Mouse (Mus musculus): ENCODE results near the gene Uox. TPM values are rescaled to one million over a fixed set of nuclear protein-coding genes. Genes with fewer than 3 reads are reported as not detected.

Uox gene
- polyA plus RNA-seq, 1 experiment from 2014 or later, result not detected

DNA sequence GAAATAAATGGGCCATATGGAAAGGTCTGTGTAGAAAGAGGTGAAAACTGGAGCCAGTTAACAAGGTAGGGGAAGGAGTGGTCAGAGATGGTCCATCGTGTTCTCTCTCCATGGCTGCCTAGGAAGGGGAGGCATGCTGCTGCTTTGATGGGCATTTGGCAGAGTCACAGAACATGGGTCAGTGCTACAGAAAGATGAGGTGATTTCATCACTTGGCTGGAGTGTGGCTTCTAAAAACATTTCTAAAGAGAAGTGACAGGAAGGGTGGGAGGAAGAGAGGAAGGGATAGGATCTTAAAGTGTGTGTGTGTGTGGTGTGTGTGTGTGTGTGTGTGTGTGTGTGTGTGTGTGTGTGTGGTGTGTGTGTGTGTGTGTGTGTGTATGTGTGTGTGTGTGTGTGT lies 1.1 kb downstream of the Uox start:
- 74% methylated on average over 1 of the region's 1 CpGs for WGBS
- no peak overlapping the region for H3K4me3 ChIP-seq (ENCODE audit: low read depth, low read length)
- no peak overlapping the region for H3K27ac ChIP-seq (ENCODE audit: low read length)
- H3K9me3 ChIP-seq (replicated peaks; ENCODE audit: control insufficient read depth, low read length, poor library complexity, severe bottlenecking), result no peaks in the 10 kb centered on the region
- ATAC-seq, result no peak
- no peaks in the 10 kb centered on the region for H3K27me3 ChIP-seq (ENCODE audit: control insufficient read depth, insufficient read depth, low read depth, low read length)
- H3K9ac ChIP-seq (ENCODE audit: low read depth, low read length), result no peak overlapping the region
- no peak overlapping the region for H3K4me2 ChIP-seq (ENCODE audit: low read length)
- H3K36me3 ChIP-seq (ENCODE audit: control insufficient read depth, insufficient read depth, low read length), result no peaks in the 10 kb centered on the region
- H3K4me1 ChIP-seq (ENCODE audit: control insufficient read depth, insufficient read depth, low read length), result no peaks in the 10 kb centered on the region

DNA sequence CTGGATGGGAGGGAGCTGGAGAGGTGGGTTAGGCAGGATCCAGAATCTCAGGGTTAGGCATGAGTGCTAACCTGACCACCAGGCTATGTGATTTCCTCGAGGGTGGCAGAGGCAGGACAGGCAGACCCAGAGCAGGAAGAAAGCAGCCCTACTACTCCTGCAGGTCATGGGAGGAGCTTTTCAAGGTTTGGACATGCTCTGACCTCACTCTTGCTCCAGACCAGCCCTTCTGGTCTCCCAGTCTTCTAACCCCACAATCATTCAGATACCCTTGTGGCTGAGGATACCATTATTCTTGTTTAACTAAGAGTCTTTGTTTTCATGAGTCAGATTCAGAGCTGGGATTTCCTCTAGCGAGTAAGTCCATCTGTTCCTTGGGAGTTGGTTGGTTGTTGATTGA lies 7.4 kb downstream of the Uox start:
- Histone ChIP-seq H3K9ac (ENCODE audit: low read depth, low read length) (no peak overlapping the region), H3K36me3 (ENCODE audit: control insufficient read depth, insufficient read depth, low read length) (no peaks in the 10 kb centered on the region), H3K4me2 (ENCODE audit: low read length) (no peak overlapping the region), H3K27ac (ENCODE audit: low read length) (no peak overlapping the region), H3K4me3 (ENCODE audit: low read depth, low read length) (no peak overlapping the region), H3K9me3 (replicated peaks; ENCODE audit: control insufficient read depth, low read length, poor library complexity, severe bottlenecking) (no peaks in the 10 kb centered on the region), H3K27me3 (ENCODE audit: control insufficient read depth, insufficient read depth, low read depth, low read length) (no peaks in the 10 kb centered on the region), H3K4me1 (ENCODE audit: control insufficient read depth, insufficient read depth, low read length) (no peaks in the 10 kb centered on the region)
- no peak for ATAC-seq
- 76% methylated on average over 2 of the region's 2 CpGs for WGBS

DNA sequence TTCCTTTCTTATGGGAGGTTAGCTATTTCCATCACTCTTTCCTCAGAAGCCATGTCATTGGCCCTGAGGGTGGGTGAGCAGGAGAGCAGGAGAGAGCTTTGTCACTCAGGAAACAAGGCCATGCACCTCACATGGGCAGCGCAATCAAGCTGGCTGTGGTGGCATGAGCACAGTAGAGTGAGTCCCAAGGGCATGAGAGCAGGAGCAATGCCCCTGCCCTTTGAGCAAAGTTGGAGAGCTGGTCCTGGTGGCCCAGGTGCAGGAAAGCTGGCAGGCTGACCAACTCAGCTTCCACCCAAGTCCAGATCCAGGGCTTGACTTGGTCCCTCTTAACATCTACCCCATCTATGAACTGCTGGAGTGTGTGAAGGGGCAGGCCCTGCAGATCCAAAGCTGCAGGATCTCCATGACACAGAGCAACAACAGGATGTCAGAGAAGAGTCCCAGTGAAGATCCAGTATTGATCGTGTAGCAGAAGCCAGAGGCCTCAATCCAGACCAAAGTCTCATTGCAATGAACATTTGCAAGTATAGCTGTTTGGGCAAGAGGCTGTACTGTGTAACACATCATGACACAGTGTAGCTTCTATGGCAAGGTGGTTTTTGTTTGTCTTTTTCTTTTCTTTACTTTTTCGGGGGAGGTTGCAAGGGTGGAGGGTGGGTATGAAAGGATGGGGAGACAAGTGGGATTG lies 10.0 kb downstream of the Uox start:
- no peak overlapping the region for H3K9ac ChIP-seq (ENCODE audit: low read depth, low read length)
- H3K4me1 ChIP-seq (ENCODE audit: control insufficient read depth, insufficient read depth, low read length), result no peaks in the 10 kb centered on the region
- H3K27me3 ChIP-seq (ENCODE audit: control insufficient read depth, insufficient read depth, low read depth, low read length), result no peaks in the 10 kb centered on the region
- H3K4me2 ChIP-seq (ENCODE audit: low read length), result no peak overlapping the region
- no peak overlapping the region for H3K27ac ChIP-seq (ENCODE audit: low read length)
- no peaks in the 10 kb centered on the region for H3K36me3 ChIP-seq (ENCODE audit: control insufficient read depth, insufficient read depth, low read length)
- no peak for ATAC-seq
- WGBS, result 94% methylated on average over 3 of the region's 3 CpGs
- no peaks in the 10 kb centered on the region for H3K9me3 ChIP-seq (replicated peaks; ENCODE audit: control insufficient read depth, low read length, poor library complexity, severe bottlenecking)
- H3K4me3 ChIP-seq (ENCODE audit: low read depth, low read length), result no peak overlapping the region

DNA sequence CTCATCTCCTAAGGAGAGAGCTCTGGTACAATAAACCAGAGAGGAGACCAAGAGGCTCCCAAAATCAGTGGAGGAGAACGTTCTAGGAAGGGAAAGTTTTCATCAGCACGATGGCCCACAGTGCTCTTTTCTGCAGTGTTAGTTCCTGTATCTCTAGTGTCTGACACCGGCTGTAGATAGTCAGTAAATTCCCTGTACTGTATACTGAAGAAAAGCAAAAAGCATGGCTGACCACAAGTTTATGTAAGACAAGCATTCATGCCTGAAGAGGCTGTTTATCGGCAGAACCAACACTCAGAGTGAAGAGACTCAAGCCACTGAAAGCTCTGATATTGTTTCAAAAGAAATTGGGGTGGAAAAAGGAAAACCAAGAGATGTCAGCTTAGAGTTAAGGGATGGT lies 13.3 kb downstream of the Uox start:
- no peaks in the 10 kb centered on the region for H3K36me3 ChIP-seq (ENCODE audit: control insufficient read depth, insufficient read depth, low read length)
- H3K4me2 ChIP-seq (ENCODE audit: low read length), result no peak overlapping the region

DNA sequence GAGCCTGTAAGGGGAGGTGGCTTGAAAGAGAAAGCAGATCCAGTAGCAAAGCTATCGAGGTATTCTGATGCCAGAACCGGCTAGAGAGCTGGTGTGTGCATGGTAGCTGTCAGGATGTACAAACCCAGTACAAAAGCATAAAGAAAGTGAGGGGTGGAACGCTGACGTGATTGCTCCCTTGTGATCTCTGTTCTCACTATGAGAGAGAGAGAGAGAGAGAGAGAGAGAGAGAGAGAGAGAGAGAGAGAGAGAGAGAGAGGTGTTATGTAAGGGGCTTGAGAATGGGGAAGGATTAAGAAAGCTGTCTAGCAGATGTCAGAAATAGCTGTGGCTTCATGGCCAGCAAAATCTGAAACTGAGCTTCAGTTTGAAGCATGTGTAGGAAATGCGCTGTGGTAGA lies 13.7 kb downstream of the Uox start:
- ATAC-seq, result no peak

More for the DNA sequence above, 13.3 kb downstream of the Uox start:
- ATAC-seq, result no peak
- Histone ChIP-seq H3K27me3 (ENCODE audit: control insufficient read depth, insufficient read depth, low read depth, low read length) (no peaks in the 10 kb centered on the region), H3K27ac (ENCODE audit: low read length) (no peak overlapping the region), H3K9ac (ENCODE audit: low read depth, low read length) (no peak overlapping the region), H3K4me3 (ENCODE audit: low read depth, low read length) (no peak overlapping the region), H3K9me3 (replicated peaks; ENCODE audit: control insufficient read depth, low read length, poor library complexity, severe bottlenecking) (no peaks in the 10 kb centered on the region), H3K4me1 (ENCODE audit: control insufficient read depth, insufficient read depth, low read length) (no peaks in the 10 kb centered on the region)
- 87% methylated on average over 4 of the region's 4 CpGs for WGBS

DNA sequence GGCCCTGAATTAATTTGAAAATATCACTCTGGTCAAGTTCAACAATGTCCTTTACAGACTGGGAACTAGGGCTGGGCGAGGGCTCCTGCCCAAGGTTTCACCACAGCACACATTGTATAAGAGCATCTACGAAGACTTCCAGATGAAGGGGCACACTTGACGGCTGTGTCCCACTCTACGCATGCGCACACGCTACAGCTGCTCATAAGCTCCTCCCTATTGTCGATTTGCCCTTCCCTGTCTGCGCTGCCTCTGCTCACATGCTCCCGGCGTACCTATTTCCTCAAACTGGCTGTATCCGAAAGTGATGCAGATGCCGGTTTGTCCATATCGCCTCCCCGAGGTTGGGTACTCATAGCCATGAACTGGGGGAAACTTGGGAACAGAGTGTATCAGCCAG lies 16.4 kb downstream of the Uox start:
- no peaks in the 10 kb centered on the region for H3K9me3 ChIP-seq (replicated peaks; ENCODE audit: control insufficient read depth, low read length, poor library complexity, severe bottlenecking)
- H3K4me3 ChIP-seq (ENCODE audit: low read depth, low read length), result no peak overlapping the region
- no peak overlapping the region for H3K9ac ChIP-seq (ENCODE audit: low read depth, low read length)
- no peak overlapping the region for H3K4me2 ChIP-seq (ENCODE audit: low read length)
- 95% methylated on average over 14 of the region's 14 CpGs for WGBS
- no peaks in the 10 kb centered on the region for H3K36me3 ChIP-seq (ENCODE audit: control insufficient read depth, insufficient read depth, low read length)
- ATAC-seq, result no peak
- H3K27me3 ChIP-seq (ENCODE audit: control insufficient read depth, insufficient read depth, low read depth, low read length), result no peaks in the 10 kb centered on the region
- no peak overlapping the region for H3K27ac ChIP-seq (ENCODE audit: low read length)
- H3K4me1 ChIP-seq (ENCODE audit: control insufficient read depth, insufficient read depth, low read length), result no peaks in the 10 kb centered on the region

More for the DNA sequence above, 13.7 kb downstream of the Uox start:
- no peaks in the 10 kb centered on the region for H3K9me3 ChIP-seq (replicated peaks; ENCODE audit: control insufficient read depth, low read length, poor library complexity, severe bottlenecking)
- H3K27me3 ChIP-seq (ENCODE audit: control insufficient read depth, insufficient read depth, low read depth, low read length), result no peaks in the 10 kb centered on the region
- 66% methylated on average over 5 of the region's 5 CpGs for WGBS
- H3K27ac ChIP-seq (ENCODE audit: low read length), result no peak overlapping the region
- no peak overlapping the region for H3K9ac ChIP-seq (ENCODE audit: low read depth, low read length)
- no peaks in the 10 kb centered on the region for H3K4me1 ChIP-seq (ENCODE audit: control insufficient read depth, insufficient read depth, low read length)
- H3K4me3 ChIP-seq (ENCODE audit: low read depth, low read length), result no peak overlapping the region
- no peak overlapping the region for H3K4me2 ChIP-seq (ENCODE audit: low read length)
- no peaks in the 10 kb centered on the region for H3K36me3 ChIP-seq (ENCODE audit: control insufficient read depth, insufficient read depth, low read length)

DNA sequence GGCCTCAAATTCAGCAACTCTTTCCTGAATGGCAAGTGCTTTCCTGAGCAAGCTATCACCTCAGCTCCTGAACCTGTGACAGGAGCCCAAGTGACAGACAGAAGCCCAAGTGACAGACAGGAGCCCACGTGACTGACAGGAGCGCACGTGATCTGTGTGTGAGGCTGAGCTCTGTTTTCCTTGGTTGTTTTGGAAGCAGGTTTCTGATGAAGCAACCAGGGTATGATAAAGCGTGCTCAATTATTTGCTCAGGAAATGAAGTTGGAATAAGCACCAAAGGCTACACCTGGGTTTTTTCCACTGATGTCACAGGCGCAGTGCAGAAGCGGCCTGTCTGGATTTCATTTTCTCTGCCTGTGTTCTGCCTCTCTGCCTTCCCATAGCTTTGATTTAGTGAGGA lies 19.3 kb downstream of the Uox start:
- H3K27ac ChIP-seq (ENCODE audit: low read length), result peak overlapping the region; percentile 31
- no peaks in the 10 kb centered on the region for H3K27me3 ChIP-seq (ENCODE audit: control insufficient read depth, insufficient read depth, low read depth, low read length)
- no peaks in the 10 kb centered on the region for H3K36me3 ChIP-seq (ENCODE audit: control insufficient read depth, insufficient read depth, low read length)
- H3K9me3 ChIP-seq (replicated peaks; ENCODE audit: control insufficient read depth, low read length, poor library complexity, severe bottlenecking), result no peaks in the 10 kb centered on the region
- H3K4me2 ChIP-seq (ENCODE audit: low read length), result no peak overlapping the region
- WGBS, result 86% methylated on average over 6 of the region's 6 CpGs
- ATAC-seq, result no peak
- no peaks in the 10 kb centered on the region for H3K4me1 ChIP-seq (ENCODE audit: control insufficient read depth, insufficient read depth, low read length)
- H3K9ac ChIP-seq (ENCODE audit: low read depth, low read length), result no peak overlapping the region
- H3K4me3 ChIP-seq (ENCODE audit: low read depth, low read length), result no peak overlapping the region

DNA sequence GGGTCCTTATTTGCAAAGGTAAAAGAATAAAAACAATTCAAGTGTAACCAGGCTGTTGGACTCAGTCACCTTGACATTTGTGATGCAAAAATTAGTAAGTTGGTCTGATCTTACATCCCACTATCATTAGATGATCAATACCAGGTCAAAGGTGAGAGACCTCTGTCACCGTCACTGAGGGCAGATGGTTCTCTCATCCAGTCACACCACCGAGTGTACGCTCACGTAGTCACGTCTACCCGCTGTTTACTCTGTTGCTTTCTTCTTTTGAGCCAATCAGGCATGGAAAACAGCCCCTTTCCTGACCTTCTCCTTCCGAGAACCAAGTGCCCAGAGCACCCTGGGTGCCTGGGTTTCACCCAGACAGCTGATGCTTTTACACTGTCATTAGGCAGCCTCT lies 20.9 kb downstream of the Uox start:
- no peaks in the 10 kb centered on the region for H3K36me3 ChIP-seq (ENCODE audit: control insufficient read depth, insufficient read depth, low read length)

DNA sequence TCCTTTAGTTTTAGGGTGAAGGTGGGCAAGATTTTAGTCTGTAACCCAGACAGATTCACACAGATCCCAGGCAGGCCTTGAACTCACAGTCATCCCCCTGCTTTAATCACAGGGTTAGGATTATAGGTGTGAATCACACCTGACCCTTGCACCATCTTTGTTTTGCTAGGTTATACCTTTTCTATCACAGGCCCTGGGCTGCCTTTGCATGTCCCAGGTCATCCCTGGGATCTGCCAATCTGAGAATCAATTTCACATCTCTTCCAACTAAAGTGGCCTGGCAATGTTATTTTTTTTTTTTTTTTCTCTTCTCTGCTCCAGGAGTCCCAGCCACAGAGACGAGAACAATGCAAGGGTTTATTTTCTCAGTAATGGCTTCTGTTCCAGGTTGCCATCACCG lies 21.4 kb downstream of the Uox start:
- Histone ChIP-seq H3K4me3 (ENCODE audit: low read depth, low read length) (no peak overlapping the region), H3K27me3 (ENCODE audit: control insufficient read depth, insufficient read depth, low read depth, low read length) (no peaks in the 10 kb centered on the region), H3K9ac (ENCODE audit: low read depth, low read length) (no peak overlapping the region), H3K4me2 (ENCODE audit: low read length) (no peak overlapping the region), H3K27ac (ENCODE audit: low read length) (no peak overlapping the region), H3K36me3 (ENCODE audit: control insufficient read depth, insufficient read depth, low read length) (no peaks in the 10 kb centered on the region), H3K9me3 (replicated peaks; ENCODE audit: control insufficient read depth, low read length, poor library complexity, severe bottlenecking) (no peaks in the 10 kb centered on the region), H3K4me1 (ENCODE audit: control insufficient read depth, insufficient read depth, low read length) (no peaks in the 10 kb centered on the region)
- WGBS, result 42% methylated on average over 2 of the region's 2 CpGs
- ATAC-seq, result no peak

More for the DNA sequence above, 20.9 kb downstream of the Uox start:
- ATAC-seq, result no peak
- Histone ChIP-seq H3K27me3 (ENCODE audit: control insufficient read depth, insufficient read depth, low read depth, low read length) (no peaks in the 10 kb centered on the region), H3K4me1 (ENCODE audit: control insufficient read depth, insufficient read depth, low read length) (no peaks in the 10 kb centered on the region), H3K9me3 (replicated peaks; ENCODE audit: control insufficient read depth, low read length, poor library complexity, severe bottlenecking) (no peaks in the 10 kb centered on the region), H3K4me2 (ENCODE audit: low read length) (no peak overlapping the region), H3K27ac (ENCODE audit: low read length) (no peak overlapping the region), H3K4me3 (ENCODE audit: low read depth, low read length) (no peak overlapping the region), H3K9ac (ENCODE audit: low read depth, low read length) (no peak overlapping the region)
- 75% methylated on average over 7 of the region's 7 CpGs for WGBS

Measured in midbrain, embryonic 16.5 days (tissue).